10 mouse cellular contexts compared by ENCODE assay signal in the genomic region with DNA sequence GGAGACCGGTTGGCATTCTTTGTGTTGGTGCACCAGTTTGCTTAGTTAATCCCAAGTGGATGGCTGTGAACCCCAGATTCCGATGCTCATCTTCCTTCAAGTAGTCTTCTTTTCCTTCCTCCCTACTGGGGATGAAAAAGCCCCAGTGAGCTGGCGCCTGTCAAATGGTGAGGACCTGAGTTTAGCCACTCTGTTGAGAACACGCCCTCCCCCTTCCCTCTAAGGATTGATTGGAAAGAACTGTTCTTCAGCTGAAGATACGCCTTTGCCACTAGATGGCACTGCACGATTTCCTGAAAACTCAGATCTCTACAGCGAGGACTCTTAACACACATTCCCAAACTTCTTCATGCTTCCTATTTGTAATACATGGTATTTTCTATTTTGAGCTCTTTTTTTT. TPM values are rescaled to one million over a fixed set of nuclear protein-coding genes. Genes with fewer than 3 reads are reported as not detected.
A peak's percentile ranks its signal among the peaks of the same experiment; 100 is the strongest.
DNase-seq lines count a peak whose midpoint lies in the region; ATAC-seq and TF ChIP-seq lines count a peak whose summit lies in the region.
"Had no signal": no experiment of that assay in that cellular context is flagged by ENCODE, and none has a peak within 500 bp of the region (broad histone marks: within the 10 kb centered on the region; RNA-seq: fewer than 3 reads in every experiment).

No protein-coding gene starts in this region.

- peak; percentile 61 for DNase-seq in urinary bladder, postnatal 14 days (ENCODE audit: low spot score)
- DNase-seq in urinary bladder, adult 18-20 months (ENCODE audit: low spot score in 2 of 2), result no peak
- DNase-seq in c-Kit-positive CD71-positive TER-119-positive erythroid progenitor cells, embryonic 14.5 days (ENCODE audit: low spot score), result peak; percentile 62
- peak; percentile 89 for DNase-seq in hindbrain, postnatal 0 days (ENCODE audit: low spot score)
- peak; percentile 68 to 73 for DNase-seq in left cerebral cortex, postnatal 14 days (ENCODE audit: low spot score in 2 of 2)
- peak; percentile 90 for DNase-seq in midbrain, embryonic 14.5 days
- DNase-seq in testis, postnatal 14 days (ENCODE audit: low spot score), result peak; percentile 17

- peaks cover 20% of the 10 kb centered on the region for H3K36me3 ChIP-seq in forebrain, embryonic 13.5 days (ENCODE audit: poor library complexity, severe bottlenecking)
- peaks cover 21% of the 10 kb centered on the region; the same call in 1 of the 2 replicates for H3K36me3 ChIP-seq in hindbrain, postnatal 0 days (ENCODE audit: insufficient read depth, low read length)
- H3K36me3 ChIP-seq in midbrain, embryonic 14.5 days (ENCODE audit: control insufficient read depth, insufficient read depth, low read length), result peaks cover 38% of the 10 kb centered on the region

- intact Hi-C loops in left cerebral cortex, postnatal 14 days (cut with DNase I), result no loop called here

- TF ChIP-seq CTCF in hindbrain, postnatal 0 days (IDR thresholded peaks at IDR 0.05; ENCODE audit: low read depth), result peak; percentile 86

- no peaks in the 10 kb centered on the region for H3K27me3 ChIP-seq in forebrain, embryonic 13.5 days
- no peaks in the 10 kb centered on the region for H3K27me3 ChIP-seq in hindbrain, postnatal 0 days (ENCODE audit: insufficient read depth, low read length)
- no peaks in the 10 kb centered on the region for H3K27me3 ChIP-seq in midbrain, embryonic 14.5 days (ENCODE audit: control insufficient read depth, insufficient read depth, low read length)
- H3K27me3 ChIP-seq: neural tube, embryonic 12.5 days had no signal

- H3K27ac ChIP-seq in forebrain, embryonic 13.5 days, result no peak overlapping the region
- no peak overlapping the region for H3K27ac ChIP-seq in hindbrain, postnatal 0 days
- no peak overlapping the region for H3K27ac ChIP-seq in midbrain, embryonic 14.5 days (replicated peaks; ENCODE audit: low read depth, low read length)
- H3K27ac ChIP-seq: neural tube, embryonic 12.5 days had no signal

- ATAC-seq in forebrain, embryonic 13.5 days, result peak; percentile 75
- ATAC-seq in hindbrain, postnatal 0 days, result peak; percentile 83
- no peak for ATAC-seq in midbrain, embryonic 14.5 days (ENCODE audit: low FRiP score, low TSS enrichment)

- H3K9me3 ChIP-seq in forebrain, embryonic 13.5 days (replicated peaks), result no peaks in the 10 kb centered on the region
- H3K9me3 ChIP-seq in hindbrain, postnatal 0 days (ENCODE audit: low read length), result no peaks in the 10 kb centered on the region
- no peaks in the 10 kb centered on the region for H3K9me3 ChIP-seq in midbrain, embryonic 14.5 days (ENCODE audit: control insufficient read depth, low read length)
- H3K9me3 ChIP-seq: neural tube, embryonic 12.5 days had no signal

- peaks cover 6% of the 10 kb centered on the region for H3K4me1 ChIP-seq in forebrain, embryonic 13.5 days
- no peaks in the 10 kb centered on the region for H3K4me1 ChIP-seq in hindbrain, postnatal 0 days (ENCODE audit: insufficient read depth, low read length)
- H3K4me1 ChIP-seq in midbrain, embryonic 14.5 days (ENCODE audit: control insufficient read depth, insufficient read depth, low read length), result no peaks in the 10 kb centered on the region
- H3K4me1 ChIP-seq: neural tube, embryonic 12.5 days had no signal

- no peak overlapping the region for H3K9ac ChIP-seq in forebrain, embryonic 13.5 days
- H3K9ac ChIP-seq in hindbrain, postnatal 0 days (replicated peaks; ENCODE audit: low read length), result no peak overlapping the region
- H3K9ac ChIP-seq in midbrain, embryonic 14.5 days (replicated peaks; ENCODE audit: low read length), result no peak overlapping the region
- H3K9ac ChIP-seq: neural tube, embryonic 12.5 days had no signal

- WGBS in forebrain, embryonic 13.5 days, result 32% methylated on average over 7 of the region's 7 CpGs
- 25% methylated on average over 7 of the region's 7 CpGs for WGBS in hindbrain, postnatal 0 days
- 28% methylated on average over 7 of the region's 7 CpGs for WGBS in midbrain, embryonic 14.5 days

- no peak overlapping the region for H3K4me2 ChIP-seq in forebrain, embryonic 13.5 days
- no peak overlapping the region for H3K4me2 ChIP-seq in hindbrain, postnatal 0 days (ENCODE audit: low read depth, low read length)
- no peak overlapping the region for H3K4me2 ChIP-seq in midbrain, embryonic 14.5 days (ENCODE audit: low read length)
- H3K4me2 ChIP-seq: neural tube, embryonic 12.5 days had no signal

- no peak overlapping the region for H3K4me3 ChIP-seq in forebrain, embryonic 13.5 days
- no peak overlapping the region for H3K4me3 ChIP-seq in hindbrain, postnatal 0 days (ENCODE audit: low read length)
- no peak overlapping the region for H3K4me3 ChIP-seq in midbrain, embryonic 14.5 days (replicated peaks; ENCODE audit: low read depth, low read length)
- H3K4me3 ChIP-seq: erythroblast, embryonic 14.5 days; neural tube, embryonic 12.5 days had no signal

RNA-seq across cellular contexts. Expression of gene Arhgap17, which starts 29.1 kb away (rescaled TPM):
- 12.5 and 13.5 TPM in 2 replicates for polyA plus RNA-seq in forebrain, embryonic 13.5 days (2015; fragmentation: Nextera tagmentation; extraction: Ambion mirVana)
- 16.2 and 19.8 TPM in 2 replicates for total RNA-seq in hindbrain, postnatal 0 days (2014; rRNA removed)
- polyA plus RNA-seq in hindbrain, postnatal 0 days (2015; fragmentation: Nextera tagmentation; extraction: Ambion mirVana), result 6.4 and 7.2 TPM in 2 replicates
- 10 to 100 TPM; 16.9 to 20.9 TPM for total RNA-seq in left cerebral cortex, postnatal 14 days (2021)
- polyA plus RNA-seq in midbrain, embryonic 14.5 days (2014; fragmentation: Nextera tagmentation; extraction: Ambion mirVana), result 8.1 and 12.0 TPM in 2 replicates

RNA-seq across cellular contexts. Expression of gene Lcmt1, which starts 29.2 kb away (rescaled TPM):
- polyA plus RNA-seq in forebrain, embryonic 13.5 days (2015; fragmentation: Nextera tagmentation; extraction: Ambion mirVana), result 81.2 and 87.7 TPM in 2 replicates
- 55.2 and 64.5 TPM in 2 replicates for total RNA-seq in hindbrain, postnatal 0 days (2014; rRNA removed)
- polyA plus RNA-seq in hindbrain, postnatal 0 days (2015; fragmentation: Nextera tagmentation; extraction: Ambion mirVana), result 97.4 and 102 TPM in 2 replicates
- 10 to 100 TPM; 83.3 to 91.9 TPM for total RNA-seq in left cerebral cortex, postnatal 14 days (2021)
- 100 and 115 TPM in 2 replicates for polyA plus RNA-seq in midbrain, embryonic 14.5 days (2014; fragmentation: Nextera tagmentation; extraction: Ambion mirVana)

Comparison
In these comparisons a context has a peak if more than half of its experiments do, and no peak if none do; other contexts are left out.
1. DNase-seq: peak in urinary bladder, postnatal 14 days (single experiment), c-Kit-positive CD71-positive TER-119-positive erythroid progenitor cells, embryonic 14.5 days (single experiment), hindbrain, postnatal 0 days (single experiment), left cerebral cortex, postnatal 14 days (2 of 2), midbrain, embryonic 14.5 days (single experiment) and testis, postnatal 14 days (single experiment); none in urinary bladder, adult 18-20 months (0 of 2).